Mouse (Mus musculus) CH12.LX (cell line): ENCODE measurements around the gene Gpm6b. TPM values are rescaled to one million over a fixed set of nuclear protein-coding genes. Genes with fewer than 3 reads are reported as not detected.

Experiments
- DNase-seq: peaks from one replicate; pipeline ENCODE4 v3.0.0-alpha.2; 2013; ENCODE audit errors: extremely low read depth
- H3K27ac ChIP-seq: 2 replicates; pipeline ENCODE4 v1.5.1; 2012; ENCODE audit warnings: low read depth, mild to moderate bottlenecking, control low read depth, moderate library complexity; ENCODE audit not compliant: insufficient read depth
- H3K27me3 ChIP-seq: replicated peaks from 2 replicates; pipeline ENCODE3; 2012; ENCODE audit warnings: inconsistent platforms
- H3K36me3 ChIP-seq, 2 experiments: replicated peaks in 1 of 2; 2 replicates each; pipeline versions ENCODE3 to v1.6.1; 2012; ENCODE audit warnings: inconsistent platforms in 1 of 2, low read length in 1 of 2, mild to moderate bottlenecking in 1 of 2, mixed read lengths in 1 of 2, moderate library complexity in 1 of 2; ENCODE audit not compliant: control insufficient read depth in 1 of 2, insufficient read depth in 1 of 2
- H3K4me1 ChIP-seq, 2 experiments: 2 replicates each; pipeline ENCODE4 v1.6.1; 2012; ENCODE audit warnings: inconsistent platforms in 1 of 2, moderate library complexity in 1 of 2; ENCODE audit not compliant: insufficient read depth in 2 of 2, control insufficient read depth in 1 of 2
- H3K4me2 ChIP-seq: 2 replicates; pipeline ENCODE4 v1.6.1; 2012; ENCODE audit warnings: low read depth, mild to moderate bottlenecking, control low read depth; ENCODE audit not compliant: poor library complexity, insufficient read depth, severe bottlenecking
- H3K4me3 ChIP-seq, 3 experiments: fragments of 150-350 bp in 1 of 3; sonication (generic) in 1 of 3; replicated peaks in 1 of 3; 2 replicates each; pipeline versions ENCODE3 to v1.5.1; 2011 to 2012; ENCODE audit warnings: low read depth in 2 of 3, low read length in 2 of 3, mild to moderate bottlenecking in 2 of 3, moderate library complexity in 2 of 3, control low read depth in 1 of 3, improper control_type of control experiment in 1 of 3, inconsistent platforms in 1 of 3, mixed read lengths in 1 of 3; ENCODE audit not compliant: poor library complexity in 1 of 3
- H3K79me2 ChIP-seq: replicated peaks from 2 replicates; pipeline ENCODE4 v1.6.1; 2012; ENCODE audit warnings: mild to moderate bottlenecking, moderate library complexity; ENCODE audit not compliant: control insufficient read depth, poor library complexity, insufficient read depth, severe bottlenecking; ENCODE audit errors: extremely low read depth
- H3K9ac ChIP-seq: 2 replicates; pipeline ENCODE4 v1.6.1; 2012; ENCODE audit warnings: low read depth, mild to moderate bottlenecking, control low read depth, moderate library complexity; ENCODE audit not compliant: insufficient read depth
- H3K9me3 ChIP-seq: replicated peaks from 2 replicates; pipeline ENCODE3; 2012; ENCODE audit warnings: low read length, inconsistent platforms, mixed read lengths
- CHD1 ChIP-seq: IDR thresholded peaks from 2 replicates; pipeline ENCODE4 v1.6.1; 2012; ENCODE audit warnings: low read depth, low read length, improper control_type of control experiment, inconsistent platforms
- CHD2 ChIP-seq: IDR thresholded peaks from 2 replicates; pipeline ENCODE4 v1.6.1; 2011; ENCODE audit warnings: low read length, improper control_type of control experiment
- CTCF ChIP-seq, 2 experiments: IDR thresholded peaks in 1 of 2; conservative IDR thresholded peaks in 1 of 2; 2 replicates each; pipeline ENCODE4 v1.5.1; 2011 to 2012; ENCODE audit warnings: low read depth in 2 of 2, low read length in 2 of 2, improper control_type of control experiment in 1 of 2, inconsistent platforms in 1 of 2, mild to moderate bottlenecking in 1 of 2, moderate library complexity in 1 of 2
- ELF1 ChIP-seq: IDR thresholded peaks from 2 replicates; pipeline ENCODE4 v1.6.1; 2014; ENCODE audit warnings: low read depth, mild to moderate bottlenecking, inconsistent platforms, low read length, improper control_type of control experiment
- EP300 ChIP-seq: IDR thresholded peaks from 2 replicates; pipeline ENCODE4 v1.6.1; 2011; ENCODE audit warnings: low read length, improper control_type of control experiment
- ETS1 ChIP-seq: conservative IDR thresholded peaks from 2 replicates; pipeline ENCODE4 v1.6.1; 2012; ENCODE audit warnings: low read depth, mild to moderate bottlenecking, inconsistent platforms, low read length, improper control_type of control experiment, moderate library complexity
- JUN ChIP-seq: IDR thresholded peaks from 2 replicates; pipeline ENCODE4 v1.6.1; 2011; ENCODE audit warnings: low read depth, mild to moderate bottlenecking, low read length, improper control_type of control experiment, moderate library complexity; ENCODE audit not compliant: insufficient read depth
- MAX ChIP-seq: IDR thresholded peaks from 2 replicates; pipeline ENCODE4 v1.6.1; 2011; ENCODE audit warnings: low read length, improper control_type of control experiment
- MAZ ChIP-seq: IDR thresholded peaks from 2 replicates; pipeline ENCODE4 v1.6.1; 2012; ENCODE audit warnings: low read depth, mild to moderate bottlenecking, inconsistent platforms, low read length, improper control_type of control experiment, moderate library complexity
- MYC ChIP-seq: IDR thresholded peaks from 2 replicates; pipeline ENCODE4 v1.6.1; 2011; ENCODE audit warnings: low read depth, mild to moderate bottlenecking, improper control_type of control experiment, low read length
- NELFE ChIP-seq: IDR thresholded peaks from 2 replicates; pipeline ENCODE4 v1.6.1; 2011; ENCODE audit warnings: low read depth, low read length, improper control_type of control experiment
- POLR2A ChIP-seq: IDR thresholded peaks from 2 replicates; pipeline ENCODE4 v1.6.1; 2011; ENCODE audit warnings: low read depth, mild to moderate bottlenecking, improper control_type of control experiment, low read length
- POLR2AphosphoS2 ChIP-seq: IDR thresholded peaks from 2 replicates; pipeline ENCODE4 v1.6.1; 2011; ENCODE audit warnings: low read depth, low read length, improper control_type of control experiment
- RAD21 ChIP-seq: IDR thresholded peaks from 2 replicates; pipeline ENCODE4 v1.6.1; 2011; ENCODE audit warnings: low read depth, mild to moderate bottlenecking, low read length, improper control_type of control experiment, moderate library complexity
- SMC3 ChIP-seq: IDR thresholded peaks from 2 replicates; pipeline ENCODE4 v1.6.1; 2011; ENCODE audit warnings: low read depth, low read length, improper control_type of control experiment
- USF2 ChIP-seq: conservative IDR thresholded peaks from 2 replicates; pipeline ENCODE4 v1.6.1; 2011; ENCODE audit warnings: low read depth, low read length, improper control_type of control experiment
- ZC3H11A ChIP-seq: IDR thresholded peaks from 2 replicates; pipeline ENCODE4 v1.6.1; 2012; ENCODE audit warnings: low read depth, mild to moderate bottlenecking, inconsistent platforms, low read length, improper control_type of control experiment
- ZMIZ1 ChIP-seq: IDR thresholded peaks from 2 replicates; pipeline ENCODE4 v1.6.1; 2012; ENCODE audit warnings: low read depth, mild to moderate bottlenecking, inconsistent platforms, low read length, improper control_type of control experiment
- ZNF384 ChIP-seq: IDR thresholded peaks from 2 replicates; pipeline ENCODE4 v1.6.1; 2012; ENCODE audit warnings: low read depth, low read length, improper control_type of control experiment, inconsistent platforms
- dilution Hi-C: fragments of 300-500 bp; cut with MboI; formaldehyde crosslinking; loops from 2 replicates; pipeline ENCODE4 v1.14.3; 2020; ENCODE audit warnings: low sequenced_read_pairs; ENCODE audit not compliant: extremely low pct_unique_long_range_greater_than_20kb, extremely low pct_ligation_motif_present
- in situ Hi-C: fragments of 300-500 bp; cut with MboI; formaldehyde crosslinking; loops from 3 replicates; pipeline ENCODE4 v1.14.3; 2019; ENCODE audit warnings: low sequenced_read_pairs, low pct_ligation_motif_present, low pct_unique_long_range_greater_than_20kb, mixed read lengths
- polyA plus RNA-seq: library from polyadenylated mRNA; unstranded; fragments of >175 nt; gene quantifications from 2 replicates; pipeline ENCODE4 v1.2.1, GENCODE M21; 2012; ENCODE audit warnings: low read depth; ENCODE audit not compliant: insufficient read length
- total RNA-seq, 2 experiments: library from RNA; depleted of rRNA; stranded (reverse); fragments of 300-350 nt in 1 of 2; fragments of >200 nt in 1 of 2; gene quantifications; 2 replicates each; pipeline ENCODE4 v1.2.3; 2012 to 2014

Gpm6b gene
- total and polyA plus RNA-seq, 3 experiments = 0.64 to 1.9 (median 1.8) TPM

DNA sequence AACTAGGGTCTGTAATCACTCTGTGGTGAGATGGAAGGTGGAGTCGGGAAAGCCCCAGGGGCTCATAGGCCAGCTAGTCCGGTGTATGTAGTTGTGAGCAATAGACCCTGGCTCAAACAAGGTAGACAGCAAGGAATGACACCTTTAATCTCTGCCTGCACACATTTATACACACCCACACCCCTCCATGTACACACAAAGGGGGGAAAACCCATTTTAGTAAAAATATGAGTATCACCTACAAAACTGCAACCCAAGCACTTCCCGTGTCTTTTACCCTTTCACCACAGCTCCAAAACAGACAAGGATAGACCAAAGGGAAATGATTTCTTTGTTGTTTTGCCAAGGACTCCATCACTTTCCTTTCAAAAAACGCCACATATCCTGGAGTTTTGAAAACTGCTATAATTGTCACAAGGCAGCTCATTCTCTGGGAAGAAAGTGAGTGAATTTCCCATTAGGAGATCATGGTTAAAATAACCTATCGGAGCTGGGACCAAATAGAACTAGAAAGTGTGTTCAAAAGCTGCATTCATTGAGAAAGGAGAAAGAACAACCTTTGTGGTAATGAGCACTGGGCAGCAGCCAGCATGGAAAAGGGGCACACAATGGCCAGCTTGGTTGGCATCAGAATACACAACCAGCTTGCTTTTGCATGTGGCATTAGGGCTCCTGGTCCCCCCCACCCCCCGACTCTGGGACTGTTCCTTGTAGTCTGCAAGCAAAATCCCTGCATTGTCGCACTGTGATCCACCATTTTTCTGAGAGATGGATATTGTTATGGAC lies 68.9 kb downstream of the Gpm6b start:
- H3K4me3 ChIP-seq = no peak overlapping the region
- H3K36me3 ChIP-seq = no peaks in the 10 kb centered on the region
- no peak for TF ChIP-seq POLR2A
- no peak for TF ChIP-seq MAX
- TF ChIP-seq JUN = no peak
- TF ChIP-seq RAD21 = no peak
- no peak for TF ChIP-seq ZC3H11A
- TF ChIP-seq CTCF (conservative IDR thresholded peaks at IDR 0.05 in 1 of 2, IDR thresholded peaks at IDR 0.05 in 1 of 2; ENCODE audit: low read depth in 2 of 2, low read length in 2 of 2) = no peak
- no peak for TF ChIP-seq MYC
- TF ChIP-seq ETS1 = no peak
- TF ChIP-seq ZMIZ1 = no peak
- no peak for TF ChIP-seq MAZ
- in situ Hi-C loops (loop anchor here (25.0 kb wide), 1 partner anchor 330 kb away; no protein-coding TSS in a partner anchor), dilution Hi-C loops (no loop called here)
- no peaks in the 10 kb centered on the region for H3K79me2 ChIP-seq
- peaks cover 2 to 15% of the 10 kb centered on the region in 2 experiments; a peak in 2 of 4 replicates for H3K4me1 ChIP-seq
- DNase-seq = no peak
- H3K9me3 ChIP-seq = no peaks in the 10 kb centered on the region
- H3K27me3 ChIP-seq = no peaks in the 10 kb centered on the region
- no peak overlapping the region for H3K4me2 ChIP-seq
- no peak overlapping the region for H3K9ac ChIP-seq
- H3K27ac ChIP-seq = no peak overlapping the region

DNA sequence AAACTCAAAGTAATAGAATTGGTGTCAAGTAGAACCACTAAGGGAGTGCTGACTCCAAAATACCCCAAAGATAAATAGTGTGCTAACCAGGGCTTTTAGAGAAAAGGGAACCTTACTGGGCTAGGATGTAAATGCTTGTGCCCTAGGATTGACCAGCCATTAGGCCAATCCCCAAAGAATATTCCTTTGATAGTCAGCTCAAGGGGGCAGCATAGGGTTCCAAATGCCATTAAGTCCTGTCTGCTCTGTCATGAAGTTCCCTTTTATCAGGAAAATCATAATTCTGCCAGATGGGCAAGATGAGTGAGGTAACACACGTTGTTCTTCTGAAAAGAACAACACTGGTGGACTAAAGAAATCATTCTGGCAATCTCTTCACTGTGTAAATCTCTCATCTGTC lies 70.1 kb downstream of the Gpm6b start:
- Histone ChIP-seq H3K4me3 (no peak overlapping the region), H3K79me2 (no peaks in the 10 kb centered on the region), H3K4me2 (no peak overlapping the region), H3K9me3 (no peaks in the 10 kb centered on the region), H3K4me1 (peaks cover 2 to 15% of the 10 kb centered on the region in 2 experiments; a peak in 2 of 4 replicates), H3K27ac (no peak overlapping the region), H3K9ac (no peak overlapping the region), H3K27me3 (no peaks in the 10 kb centered on the region), H3K36me3 (no peaks in the 10 kb centered on the region)
- dilution Hi-C loops (no loop called here), in situ Hi-C loops (loop anchor here (25.0 kb wide), 1 partner anchor 329 kb away; no protein-coding TSS in a partner anchor)
- TF ChIP-seq RAD21 = peak; percentile 59
- no peak for TF ChIP-seq POLR2AphosphoS2
- peak in 1 of 2 experiments; percentile 61; a peak in 2 of 4 replicates for TF ChIP-seq CTCF (conservative IDR thresholded peaks at IDR 0.05 in 1 of 2, IDR thresholded peaks at IDR 0.05 in 1 of 2; ENCODE audit: low read depth in 2 of 2, low read length in 2 of 2)
- peak; percentile 62 for TF ChIP-seq SMC3
- DNase-seq = no peak

DNA sequence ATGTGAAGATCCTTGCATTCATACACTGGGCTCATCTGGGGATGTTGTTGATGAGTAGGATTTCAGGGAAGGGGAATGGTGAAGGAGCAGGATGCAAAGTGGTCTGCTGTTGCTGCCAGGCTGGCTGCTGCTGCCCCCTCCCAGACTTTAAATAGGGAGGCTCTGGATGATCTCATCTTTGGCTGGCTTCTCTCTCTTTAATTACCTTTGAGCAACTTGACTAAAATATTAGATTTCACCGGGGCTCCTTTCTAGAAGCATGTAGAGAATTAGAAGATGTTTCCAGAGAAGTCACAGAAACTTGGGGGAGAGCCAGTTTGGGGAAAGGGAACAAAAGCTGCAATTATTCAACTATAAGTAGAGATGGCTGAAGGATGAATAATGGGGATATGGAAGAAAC lies 76.5 kb downstream of the Gpm6b start:
- H3K4me3 ChIP-seq = no peak overlapping the region
- dilution Hi-C loops (no loop called here), in situ Hi-C loops (loop anchor here (25.0 kb wide), 1 partner anchor 322 kb away; no protein-coding TSS in a partner anchor)
- no peaks in the 10 kb centered on the region for H3K9me3 ChIP-seq
- H3K79me2 ChIP-seq = no peaks in the 10 kb centered on the region
- H3K36me3 ChIP-seq = no peaks in the 10 kb centered on the region
- no peak for DNase-seq
- no peaks in the 10 kb centered on the region for H3K27me3 ChIP-seq
- TF ChIP-seq CHD1 = no peak
- no peak for TF ChIP-seq USF2
- TF ChIP-seq EP300 = no peak
- no peak for TF ChIP-seq ZNF384
- TF ChIP-seq ELF1 = no peak
- TF ChIP-seq CHD2 = no peak
- TF ChIP-seq NELFE = no peak
- no peak for TF ChIP-seq SMC3
- H3K4me2 ChIP-seq = no peak overlapping the region
- no peak overlapping the region for H3K9ac ChIP-seq
- no peak overlapping the region for H3K27ac ChIP-seq
- H3K4me1 ChIP-seq = peaks cover 2 to 16% of the 10 kb centered on the region in 2 experiments; a peak in 2 of 4 replicates
